Mouse (Mus musculus) layer of hippocampus, postnatal 14 days (tissue): ENCODE measurements around the gene Utp11. TPM values are rescaled to one million over a fixed set of nuclear protein-coding genes. Genes with fewer than 3 reads are reported as not detected.

Experiments
- DNase-seq, 2 experiments: peaks; one replicate each; pipeline ENCODE4 v3.0.0; 2021 to 2022; ENCODE audit warnings: low spot score in 2 of 2, mixed read lengths in 1 of 2
- total RNA-seq, 2 experiments: library from RNA; stranded (reverse); gene quantifications; 2 replicates each; pipeline ENCODE4 v1.2.3; 2021

Gene Utp11
- total RNA-seq, 2 experiments from 2014 or later: 15.5 to 17.5 TPM

DNA sequence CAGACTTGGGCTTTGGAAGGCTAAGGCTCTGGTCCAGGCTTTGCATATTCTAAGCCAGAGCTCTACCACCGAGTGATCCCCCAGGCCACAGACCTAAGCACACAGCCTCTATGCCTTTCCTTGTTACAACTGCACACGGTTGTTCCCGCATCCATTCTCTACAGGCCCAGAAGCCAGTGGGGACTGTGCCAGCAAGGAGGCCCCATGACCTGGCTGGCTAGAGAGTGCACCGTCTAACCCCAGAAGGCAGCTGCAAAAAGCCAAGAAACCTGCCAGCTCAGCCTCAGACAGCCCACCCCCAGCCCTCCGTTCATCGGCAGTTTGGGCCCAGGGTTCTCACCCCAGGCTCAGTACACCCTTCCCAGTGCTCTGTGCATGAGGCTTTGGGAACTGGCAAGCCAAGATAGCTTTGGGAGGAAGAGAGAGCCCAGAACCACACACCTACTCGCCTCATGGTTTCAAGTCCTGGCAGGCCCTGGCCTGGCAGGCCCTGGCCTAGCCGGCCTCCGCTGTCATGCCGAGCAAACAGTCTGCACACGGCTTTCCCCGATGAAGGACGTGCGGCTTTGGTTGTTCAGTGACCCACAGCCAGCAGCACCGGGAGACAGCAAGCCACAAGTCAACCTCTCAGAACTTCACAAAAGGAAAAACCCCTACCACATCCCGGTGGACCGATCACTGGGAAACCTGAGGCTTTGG lies 18.9 kb downstream of the Utp11 start:
- DNase-seq: no peak

DNA sequence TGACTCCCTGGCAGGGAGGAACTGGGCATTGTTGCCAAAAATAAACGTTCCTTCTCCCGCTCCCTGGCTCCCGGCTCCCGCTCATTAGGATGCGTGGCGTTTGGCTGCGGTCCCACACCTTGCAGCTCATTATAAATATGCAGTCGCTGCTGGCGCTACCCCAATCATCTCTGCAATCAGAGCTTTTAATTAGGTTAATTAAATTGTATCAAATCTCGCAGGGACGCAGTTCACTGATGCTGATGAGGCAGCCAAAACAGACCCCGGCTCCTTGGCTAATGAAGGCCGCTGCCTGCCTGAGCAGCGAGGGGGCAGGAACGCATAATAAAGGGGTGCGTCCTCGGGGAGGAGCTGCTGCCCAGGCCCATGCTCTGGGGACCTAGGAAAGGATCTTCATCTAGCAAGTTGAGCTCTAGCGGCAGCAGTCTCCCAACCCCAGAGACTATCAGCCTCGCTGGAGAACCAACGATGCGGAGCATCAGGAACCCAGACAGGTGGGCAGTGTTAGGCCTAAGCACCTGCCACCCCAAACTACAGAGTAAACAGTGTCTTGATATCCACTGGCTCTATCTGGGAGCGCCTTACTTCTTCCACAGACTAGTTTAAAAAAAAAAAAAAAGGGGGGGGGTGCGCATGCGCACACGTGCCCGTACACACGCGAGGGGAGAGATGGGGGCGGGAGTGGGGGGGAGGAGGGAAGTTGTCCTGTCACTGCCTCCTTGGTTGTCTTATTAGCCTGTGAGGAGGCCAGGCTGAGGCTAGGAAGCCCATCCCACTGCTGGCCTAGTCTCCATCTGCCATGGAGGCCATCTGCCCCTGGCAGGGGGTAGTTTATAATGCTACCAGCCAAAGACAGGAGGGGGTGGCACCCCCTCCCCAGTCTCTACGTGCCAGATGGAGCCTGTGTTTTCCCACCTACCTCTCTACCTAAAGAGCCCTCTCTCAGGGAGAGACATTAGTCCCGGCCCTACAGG lies 20.8 kb downstream of the Utp11 start:
- DNase-seq: peak in 1 of 2 experiments; percentile 74

DNA sequence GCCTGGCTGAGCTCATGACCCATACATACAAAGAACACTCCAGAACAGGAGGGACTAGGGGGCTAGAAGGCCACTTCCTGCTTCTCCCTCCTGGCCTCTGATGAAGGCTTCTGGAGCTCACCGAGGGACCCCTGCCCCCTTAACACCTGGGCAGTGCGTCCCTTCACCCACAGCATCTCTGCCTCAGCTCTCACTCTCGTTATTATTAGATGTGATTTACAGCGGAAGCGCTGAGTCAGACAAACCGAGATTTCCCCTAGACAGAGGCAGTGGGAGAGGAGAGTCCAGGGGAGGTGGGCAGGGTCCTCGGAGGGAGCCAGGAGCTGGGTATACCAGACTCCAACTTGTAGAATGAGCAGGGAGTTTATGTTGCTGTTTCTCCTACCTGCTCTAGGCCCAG lies 21.8 kb downstream of the Utp11 start:
- no peak for DNase-seq

DNA sequence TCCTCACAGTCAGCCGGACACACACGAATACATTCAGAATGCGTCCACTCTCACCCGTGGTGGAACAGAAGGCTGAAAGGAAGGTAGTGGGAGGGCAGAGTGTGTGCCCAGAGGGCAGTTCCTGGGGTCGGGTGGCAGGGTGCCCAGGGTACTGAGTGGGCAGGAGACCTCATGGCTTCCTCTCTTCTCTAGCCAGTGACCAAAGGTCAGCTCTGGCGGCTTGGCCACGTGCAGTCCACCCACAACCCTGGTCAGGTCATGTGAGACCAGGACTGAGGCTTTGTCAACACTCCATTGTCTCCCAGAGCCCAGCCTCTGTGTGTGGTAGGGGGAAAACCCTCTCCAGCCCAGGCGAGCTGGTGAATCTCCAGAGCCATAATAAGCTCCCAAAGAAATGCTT lies 23.2 kb downstream of the Utp11 start:
- DNase-seq: no peak

DNA sequence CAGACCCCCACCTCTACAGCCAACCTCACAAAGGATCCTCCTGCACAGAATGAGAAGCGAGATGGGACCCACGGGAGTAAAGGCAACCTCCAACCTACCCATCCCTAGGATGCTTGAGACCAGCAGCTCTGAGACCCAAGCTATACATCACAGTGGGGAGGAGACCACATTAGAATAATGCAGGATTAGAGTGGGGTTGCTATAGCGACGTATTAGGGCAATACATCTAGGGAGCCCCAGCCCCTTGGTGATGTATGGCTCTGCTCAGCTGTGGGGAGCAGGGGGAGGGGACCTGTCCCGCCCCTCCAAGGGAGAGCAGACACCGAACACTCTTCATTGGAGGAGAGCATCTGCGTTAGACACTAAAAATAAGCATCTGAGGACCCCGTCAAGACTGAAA lies 25.3 kb downstream of the Utp11 start:
- DNase-seq: no peak

DNA sequence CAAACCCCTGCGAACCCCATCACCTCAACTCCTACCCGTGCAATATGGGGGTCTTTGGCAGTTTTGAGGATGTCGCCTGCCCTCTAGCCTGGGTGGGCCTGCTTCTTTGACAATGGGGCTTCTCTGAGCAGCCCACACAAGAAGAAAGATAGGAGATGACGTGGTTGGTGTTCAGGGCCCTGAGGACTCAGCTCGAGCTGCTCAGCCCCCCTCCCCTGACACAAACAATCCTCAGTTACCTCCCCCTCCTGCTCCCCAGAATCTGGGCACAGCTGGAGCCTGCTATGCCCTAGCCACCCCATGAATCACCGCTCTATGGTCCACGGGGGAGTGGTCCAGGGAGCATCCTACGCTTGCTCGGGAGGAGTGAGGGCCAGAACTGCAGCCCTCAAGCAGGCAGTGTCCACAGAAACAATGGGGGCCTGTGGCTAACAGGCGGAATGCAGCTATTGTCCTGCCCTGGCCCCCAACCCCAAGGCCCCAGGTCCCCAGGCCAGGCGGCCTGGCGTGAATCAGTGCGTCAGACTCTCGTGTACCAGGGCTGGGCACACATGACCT lies 25.8 kb downstream of the Utp11 start:
- no peak for DNase-seq

DNA sequence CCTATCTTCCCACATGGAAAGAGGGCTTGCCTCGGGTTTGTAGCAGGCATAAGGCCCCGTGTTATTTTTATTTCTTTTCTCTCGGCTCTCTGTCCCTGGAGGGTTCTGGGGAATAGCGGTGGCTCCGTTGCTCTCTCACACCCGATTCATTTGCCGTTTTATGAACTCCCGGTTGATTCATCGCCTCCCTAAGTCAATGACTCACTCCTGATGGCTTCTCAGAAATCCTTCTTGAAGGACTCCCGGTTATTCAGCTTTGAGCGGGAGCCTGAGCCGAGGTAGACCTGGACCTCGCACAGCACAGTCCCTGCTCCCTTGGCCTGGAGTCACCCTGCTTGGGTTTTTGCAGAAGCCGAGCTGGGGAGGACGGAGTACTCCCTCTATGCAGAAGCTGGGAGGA lies 28.8 kb downstream of the Utp11 start:
- DNase-seq: no peak

DNA sequence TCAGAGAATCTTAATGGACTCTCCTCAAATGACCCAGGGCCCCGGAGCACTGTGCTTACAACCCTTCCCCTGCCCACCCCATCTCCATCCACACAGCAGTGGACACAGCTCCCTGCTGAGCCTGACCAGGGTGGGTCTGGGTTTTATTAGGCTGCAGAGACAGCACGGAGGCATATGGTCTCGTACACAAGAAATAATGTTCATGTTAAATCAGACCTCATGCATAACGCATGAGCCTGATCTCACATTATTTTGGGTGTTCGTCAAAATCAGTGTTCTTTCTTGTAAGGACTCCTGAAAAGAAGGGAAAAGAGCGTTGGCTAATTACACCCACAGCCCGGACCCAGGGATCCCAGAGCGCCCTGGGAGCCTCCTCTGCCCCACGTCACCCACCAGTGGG lies 29.2 kb downstream of the Utp11 start:
- no peak for DNase-seq

DNA sequence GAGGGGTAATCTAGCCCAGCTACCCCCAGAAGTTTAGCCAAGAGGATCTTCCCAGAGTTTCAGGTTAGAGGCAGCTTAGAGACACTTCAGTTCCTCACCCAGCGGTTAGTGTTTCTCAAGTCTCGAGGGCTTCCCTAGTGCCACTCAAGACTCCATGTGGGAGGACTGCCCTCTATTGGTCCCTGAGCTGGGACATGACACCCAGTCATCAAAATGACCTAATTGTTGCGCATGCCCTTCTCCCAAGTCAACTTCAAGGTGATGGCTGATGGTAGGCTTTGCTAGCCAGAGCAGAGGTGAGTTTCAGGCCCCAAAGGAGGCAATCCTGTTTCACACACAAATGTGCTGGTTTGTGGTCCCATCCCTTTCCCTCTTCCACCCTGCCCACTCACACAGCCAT lies 30.4 kb downstream of the Utp11 start:
- no peak for DNase-seq

DNA sequence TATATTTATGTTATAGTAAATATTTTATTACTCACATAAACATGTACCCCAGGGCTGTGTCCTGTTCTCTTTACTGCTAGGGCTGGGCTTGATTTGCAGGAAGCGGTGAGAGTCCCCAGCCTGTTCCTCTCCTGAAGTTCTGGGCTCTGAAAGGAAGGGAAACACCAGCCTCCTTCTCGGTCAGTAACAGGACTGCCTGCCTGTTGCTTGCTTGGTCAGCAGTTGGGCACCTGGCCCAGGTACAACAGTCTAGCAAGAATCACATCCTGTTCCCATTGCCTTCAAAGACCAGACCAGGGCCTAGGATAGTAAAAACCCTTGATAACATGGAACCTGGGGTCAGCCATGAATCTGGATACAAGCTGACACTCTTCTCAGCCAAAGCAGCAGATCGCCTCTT lies 32.8 kb downstream of the Utp11 start:
- DNase-seq: no peak

DNA sequence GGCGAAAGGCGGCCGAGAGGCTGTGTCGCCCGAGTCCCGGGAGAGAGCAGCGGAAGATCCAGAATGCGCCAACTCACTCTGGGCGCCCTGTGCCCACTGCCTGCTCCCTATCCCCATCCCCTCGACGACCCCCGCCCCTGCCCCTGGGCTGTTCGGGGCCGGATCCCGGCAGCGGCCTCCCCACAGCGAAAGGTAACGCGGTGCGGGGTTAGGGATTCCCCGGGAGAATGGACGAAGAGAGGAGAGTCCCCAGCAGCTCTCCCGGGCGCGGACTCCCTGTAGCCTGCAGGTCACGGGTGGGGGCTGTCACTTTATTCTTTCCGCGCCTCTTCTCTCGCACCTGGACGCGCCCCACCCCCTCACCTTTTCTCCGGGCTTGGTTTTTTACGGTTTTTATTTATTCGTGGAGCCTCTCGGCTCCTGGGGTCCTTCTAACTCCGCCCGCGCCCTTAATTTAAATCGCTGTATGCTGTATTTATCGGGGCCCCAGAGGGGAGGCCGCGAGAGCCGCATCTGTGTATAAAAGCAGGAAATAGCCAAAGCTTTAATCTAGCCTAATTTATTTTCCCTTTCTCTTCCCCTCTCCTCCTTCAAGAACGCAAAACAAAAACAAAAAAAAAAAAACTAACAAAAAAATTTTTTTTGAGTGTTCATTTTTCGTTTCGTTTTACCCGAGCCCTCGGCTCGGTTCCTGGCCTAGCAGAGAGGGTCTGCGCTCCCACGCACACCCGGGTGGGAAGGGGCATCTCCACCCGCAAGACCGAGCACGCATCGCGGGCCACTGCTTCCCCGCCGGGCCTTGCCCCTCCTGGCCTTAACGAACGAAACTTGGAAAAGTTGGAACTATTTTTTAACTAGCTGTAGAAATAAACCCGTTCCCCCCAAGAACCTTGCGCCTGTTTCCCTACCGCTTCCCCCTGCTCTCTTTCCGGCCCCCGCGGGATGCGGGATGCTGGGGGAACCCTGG lies 33.9 kb downstream of the Utp11 start:
- no peak for DNase-seq

DNA sequence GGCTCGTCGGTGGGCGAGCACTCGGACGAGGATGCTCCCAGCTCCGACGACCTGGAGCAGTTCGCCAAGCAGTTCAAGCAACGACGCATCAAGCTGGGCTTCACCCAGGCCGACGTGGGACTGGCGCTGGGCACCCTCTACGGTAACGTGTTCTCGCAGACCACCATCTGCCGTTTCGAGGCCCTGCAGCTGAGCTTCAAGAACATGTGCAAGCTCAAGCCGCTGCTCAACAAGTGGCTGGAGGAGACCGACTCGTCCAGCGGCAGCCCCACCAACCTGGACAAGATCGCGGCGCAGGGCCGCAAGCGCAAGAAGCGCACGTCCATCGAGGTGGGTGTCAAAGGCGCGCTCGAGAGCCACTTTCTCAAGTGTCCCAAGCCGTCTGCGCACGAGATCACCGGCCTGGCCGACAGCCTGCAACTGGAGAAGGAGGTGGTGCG lies 35.0 kb downstream of the Utp11 start:
- DNase-seq: no peak

DNA sequence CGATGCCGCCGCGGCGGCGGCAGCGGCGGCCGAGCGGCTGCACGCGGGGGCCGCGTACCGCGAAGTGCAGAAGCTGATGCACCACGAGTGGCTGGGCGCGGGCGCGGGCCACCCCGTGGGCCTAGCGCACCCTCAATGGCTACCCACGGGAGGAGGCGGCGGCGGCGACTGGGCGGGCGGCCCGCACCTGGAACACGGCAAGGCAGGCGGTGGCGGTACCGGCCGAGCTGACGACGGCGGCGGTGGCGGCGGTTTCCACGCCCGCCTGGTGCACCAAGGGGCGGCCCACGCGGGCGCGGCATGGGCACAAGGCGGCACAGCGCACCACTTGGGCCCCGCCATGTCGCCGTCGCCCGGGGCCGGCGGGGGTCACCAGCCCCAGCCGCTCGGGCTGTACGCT lies 35.6 kb downstream of the Utp11 start:
- DNase-seq: no peak

DNA sequence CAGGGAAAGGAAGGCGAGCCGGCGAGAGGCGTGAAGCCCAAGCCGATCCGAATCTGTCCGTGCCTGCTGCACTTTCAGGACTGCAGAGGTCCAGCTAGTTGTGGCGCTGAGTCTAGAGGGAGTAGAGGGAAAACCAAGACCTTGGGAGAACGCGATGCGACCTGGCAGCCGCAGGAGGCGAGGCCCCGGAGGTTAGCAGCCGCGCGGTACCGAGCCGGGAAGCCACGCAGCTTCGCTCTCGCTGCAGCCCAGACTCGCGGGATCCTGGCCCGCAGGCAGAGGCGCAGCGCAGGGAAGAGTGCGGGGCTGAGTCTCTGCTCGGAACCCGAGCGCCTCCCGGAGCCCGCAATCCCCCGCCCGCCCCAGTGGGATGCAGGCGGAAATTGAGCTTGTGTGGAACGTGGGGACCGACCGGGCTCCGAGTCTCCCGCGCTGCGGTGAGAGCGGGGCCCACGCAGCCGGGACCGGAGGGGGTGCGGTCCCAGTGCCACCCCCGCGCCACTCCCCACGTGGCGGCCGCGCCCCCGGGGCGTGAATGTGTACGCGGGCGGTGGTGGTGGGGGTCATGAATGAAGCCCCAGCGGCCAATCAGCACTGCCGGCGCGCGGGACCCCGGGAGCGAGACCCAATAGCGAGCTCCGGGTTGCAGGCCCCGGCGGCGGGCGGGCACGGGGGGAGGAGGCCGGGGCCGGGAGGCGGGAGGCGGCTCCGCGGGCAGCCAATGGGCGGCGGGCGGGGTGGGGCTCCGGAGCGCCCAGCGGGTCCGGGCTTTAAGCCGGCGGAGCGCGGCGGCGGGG lies 36.3 kb downstream of the Utp11 start:
- DNase-seq: peak; percentile 79 to 92

DNA sequence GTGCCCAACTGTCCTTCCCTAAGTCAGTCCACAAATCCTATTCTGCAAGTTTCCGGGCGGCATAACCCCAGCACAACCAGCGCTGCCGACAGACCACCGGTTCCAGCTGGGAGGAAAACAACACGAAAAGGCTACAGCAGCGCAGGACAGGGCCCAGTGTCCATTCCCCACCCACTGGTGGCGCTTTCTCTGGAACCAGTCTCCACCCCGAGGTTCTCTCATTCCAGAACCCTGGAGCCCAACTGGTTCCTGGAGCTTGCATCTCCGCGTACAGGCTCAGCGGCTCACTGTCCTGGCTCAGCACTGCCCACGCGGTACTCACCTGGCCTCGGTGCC lies 36.9 kb downstream of the Utp11 start, which contains the start of gene Pou3f1:
Pou3f1 (plus strand) TSS at position 290 of the 336 bp plus-strand sequence.
- no peak for DNase-seq

DNA sequence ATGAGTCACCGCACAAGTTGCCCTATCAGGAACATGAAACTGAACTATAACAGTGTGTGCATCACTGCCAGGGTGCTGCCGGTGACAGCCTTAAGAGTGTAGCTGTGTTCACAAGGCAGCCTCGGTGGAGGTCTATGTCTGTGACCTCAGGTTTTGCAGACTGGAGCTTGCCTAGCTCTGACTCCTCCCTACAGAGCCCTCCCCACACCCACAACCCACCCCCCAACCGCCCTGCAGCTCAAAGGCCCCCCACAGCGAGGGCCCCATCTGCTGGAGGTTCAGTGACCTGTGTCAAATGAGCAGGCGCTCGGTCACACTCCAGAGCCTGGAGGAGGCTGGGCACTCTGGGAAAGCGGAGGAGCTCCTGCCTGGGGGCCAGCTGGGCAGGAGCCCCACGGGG lies 40.5 kb downstream of the Utp11 start:
- no peak for DNase-seq

DNA sequence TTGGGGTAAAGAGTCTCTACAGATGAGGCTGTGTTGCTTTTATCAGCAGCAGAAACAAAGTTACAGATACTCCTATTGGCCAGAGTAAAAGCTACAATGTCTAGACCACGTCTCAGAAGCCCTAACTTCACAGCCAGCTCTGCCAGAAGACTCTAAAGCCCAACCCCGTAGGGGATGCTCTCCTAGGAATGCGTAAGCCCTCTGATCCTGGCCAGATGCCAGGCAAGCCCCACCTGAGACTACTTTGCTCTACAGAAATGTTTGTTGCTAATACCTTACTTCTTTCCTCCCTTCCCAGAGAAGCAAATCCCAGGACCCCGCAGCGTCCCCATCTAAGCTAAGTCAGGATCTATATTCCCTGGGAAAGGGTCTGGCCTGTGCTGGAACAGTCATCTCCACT lies 45.5 kb downstream of the Utp11 start:
- no peak for DNase-seq

DNA sequence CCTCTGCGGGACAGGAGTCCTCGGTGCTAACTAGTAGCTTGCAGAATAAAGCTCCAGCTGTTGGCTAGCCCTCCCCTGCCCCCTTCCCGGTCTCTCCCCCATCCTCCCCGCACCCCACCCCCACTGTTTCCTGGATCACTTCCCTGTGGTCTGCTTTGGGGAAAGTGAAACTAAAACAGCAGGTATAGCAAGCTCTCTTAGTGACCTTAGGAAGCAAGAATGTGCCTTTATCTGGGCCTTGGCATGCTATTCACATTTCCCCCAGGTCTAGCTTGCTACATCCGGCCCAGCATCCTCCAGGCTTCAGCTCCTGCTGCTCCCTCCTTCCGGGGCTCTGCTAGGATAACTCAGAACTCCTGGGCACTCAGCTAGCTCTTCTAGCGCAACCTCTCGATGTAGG lies 46.8 kb downstream of the Utp11 start:
- DNase-seq: no peak

DNA sequence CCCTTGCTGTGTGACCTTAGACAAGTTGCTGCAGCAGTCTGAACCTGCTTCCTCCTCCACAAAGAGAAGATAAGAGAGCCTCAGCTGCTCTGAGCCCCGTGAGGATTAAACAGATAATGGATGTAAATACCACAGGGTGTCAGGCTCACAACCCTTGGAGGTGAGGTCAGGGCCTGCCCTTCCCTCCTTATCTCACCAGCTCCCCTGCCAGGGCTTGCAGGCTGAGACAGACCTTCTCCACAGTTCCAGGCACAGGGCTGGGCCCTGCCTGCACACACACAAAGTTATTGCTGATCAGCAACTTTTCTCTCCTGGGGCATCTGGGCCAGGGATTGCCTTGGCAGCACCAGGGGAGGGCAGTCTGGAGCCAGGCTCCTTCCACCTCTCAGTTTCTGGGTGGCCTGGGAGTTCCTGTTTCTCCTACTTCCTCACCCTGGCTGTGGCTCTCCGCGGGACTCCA lies 48.4 kb downstream of the Utp11 start:
- no peak for DNase-seq

DNA sequence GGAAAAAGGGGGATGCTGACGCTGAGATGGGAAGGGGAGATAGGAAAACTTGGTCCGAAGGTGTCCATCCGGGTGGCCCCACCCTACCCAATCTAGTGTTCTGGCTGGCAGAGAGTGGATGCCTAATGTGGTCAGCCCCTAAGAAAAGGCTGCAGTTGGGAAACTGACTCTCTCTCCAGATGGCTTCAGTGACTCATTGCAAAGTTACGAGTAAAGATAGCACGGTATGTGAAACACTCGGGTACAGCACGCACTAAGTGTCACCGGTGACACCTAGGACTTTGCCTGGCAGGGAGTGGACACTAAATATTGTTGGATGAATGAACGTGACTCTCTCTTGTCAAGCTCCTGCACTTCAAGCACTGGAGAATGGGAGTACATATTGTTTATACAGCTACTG lies 49.5 kb downstream of the Utp11 start:
- DNase-seq: no peak
